Mouse (Mus musculus): ENCODE results near the gene Gm20605.

DNA sequence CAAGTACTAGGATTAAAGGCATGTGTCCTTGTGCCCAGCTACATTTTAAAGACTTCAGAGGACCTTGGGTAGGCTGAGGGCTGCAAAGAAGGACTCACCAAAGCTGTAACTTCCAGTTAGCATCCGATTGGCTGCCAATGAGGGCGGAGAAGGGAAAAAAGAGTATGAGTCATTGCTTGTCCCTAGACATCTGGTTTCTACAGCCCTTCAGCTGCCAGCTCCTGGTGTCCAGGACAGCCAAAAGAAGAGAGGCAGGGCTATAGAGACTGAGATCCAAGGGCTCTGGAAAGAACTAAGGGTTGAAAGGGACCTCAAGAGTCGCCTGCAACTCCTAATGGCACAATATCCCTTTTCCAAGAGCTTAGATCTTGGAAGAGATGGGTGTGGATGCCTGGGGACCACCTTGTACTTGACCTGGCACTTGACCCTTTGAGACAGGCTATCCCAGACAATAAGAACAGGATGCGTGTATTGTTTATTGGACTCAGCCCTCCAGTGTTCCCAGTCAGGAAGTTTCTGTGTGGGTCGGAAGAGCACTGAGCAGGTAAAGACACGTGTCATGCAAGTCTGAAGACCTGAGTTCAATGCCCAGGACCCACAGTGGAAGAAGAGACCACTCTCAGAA, 31.2 kb downstream of the Gm20605 start:
- no peak for TF ChIP-seq CTCF (IDR thresholded peaks at IDR 0.05; ENCODE audit: low read depth, low read length)
- TF ChIP-seq GATA1 (IDR thresholded peaks at IDR 0.05; ENCODE audit: borderline replicate concordance, low read length) = no peak
- TF ChIP-seq TAL1 (conservative IDR thresholded peaks at IDR 0.05; ENCODE audit: low read depth, low read length) = no peak

Measured in G1E (cell line).